Mouse (Mus musculus) liver, postnatal 0 days (tissue): Measurements from ENCODE around the gene Erlec1.

Experiments
- CTCF ChIP-seq: sonication (generic); IDR thresholded peaks from 2 replicates; pipeline ENCODE4 v1.5.1; 2016; ENCODE audit warnings: antibody characterized with exemption, low read depth
- EP300 ChIP-seq: IDR thresholded peaks from 2 replicates; pipeline ENCODE4 v1.6.1; 2016; ENCODE audit warnings: antibody characterized with exemption, low read depth, mild to moderate bottlenecking

- TF ChIP-seq CTCF (no peak), EP300 (no peak)
These were observed 57.9 kb downstream of the Erlec1 start for GRCm38 (mm10) chr11:30896201-30896600.
